Mouse (Mus musculus) stomach, embryonic 16.5 days (tissue): ENCODE results near the gene Ppm1h. TPM values are rescaled to one million over a fixed set of nuclear protein-coding genes. Genes with fewer than 3 reads are reported as not detected.
A peak's percentile ranks its signal among the peaks of the same experiment; 100 is the strongest.

Experiments
- ATAC-seq: fragments of 200-750 bp; cut with Nextera tagmentation; 2 replicates; pipeline ENCODE4 v1.8.0; 2017; ENCODE audit warnings: moderate number of reproducible peaks, moderate TSS enrichment; ENCODE audit not compliant: insufficient read depth, low FRiP score
- H3K27ac ChIP-seq: fragments of 300-500 bp; sonication (generic); 2 replicates; pipeline ENCODE4 v1.5.1; 2014; ENCODE audit warnings: low read length
- H3K27me3 ChIP-seq: fragments of 300-500 bp; sonication (generic); 2 replicates; pipeline ENCODE4 v1.6.1; 2014; ENCODE audit warnings: low read length, control low read depth, mixed read lengths; ENCODE audit not compliant: control insufficient read depth, insufficient read depth
- H3K36me3 ChIP-seq: fragments of 300-500 bp; sonication (generic); 2 replicates; pipeline ENCODE4 v1.6.1; 2014; ENCODE audit warnings: low read length; ENCODE audit not compliant: control insufficient read depth, insufficient read depth
- H3K4me1 ChIP-seq: fragments of 300-500 bp; sonication (generic); 2 replicates; pipeline ENCODE4 v1.6.1; 2014; ENCODE audit warnings: low read length, control low read depth, mixed read lengths; ENCODE audit not compliant: control insufficient read depth, insufficient read depth
- H3K4me2 ChIP-seq: fragments of 300-500 bp; sonication (generic); 2 replicates; pipeline ENCODE4 v1.6.1; 2014; ENCODE audit warnings: low read depth, low read length, mixed read lengths
- H3K4me3 ChIP-seq: fragments of 300-500 bp; sonication (generic); replicated peaks from 2 replicates; pipeline ENCODE4 v1.5.1; 2014; ENCODE audit warnings: mild to moderate bottlenecking, low read length
- H3K9ac ChIP-seq: fragments of 300-500 bp; sonication (generic); 2 replicates; pipeline ENCODE4 v1.6.1; 2014; ENCODE audit warnings: low read length
- H3K9me3 ChIP-seq: fragments of 300-500 bp; sonication (generic); replicated peaks from 2 replicates; pipeline ENCODE4 v1.6.1; 2016; ENCODE audit warnings: low read length, control low read depth; ENCODE audit not compliant: control insufficient read depth
- WGBS: fragments of 180-500 bp; shearing (Covaris S2); extraction: QIAGEN DNeasy Blood & Tissue Kit; methylation state at CpG from one replicate; pipeline ENCODE4 v1.1.7; 2014; 5-methylcytosine and 5-hydroxymethylcytosine counted together
- polyA plus RNA-seq: library from polyadenylated mRNA; unstranded; fragments of >200 nt; fragmentation: Nextera tagmentation; extraction: Ambion mirVana; gene quantifications from 2 replicates; pipeline ENCODE4 v1.2.1, GENCODE M21; 2015

Gene Ppm1h
- polyA plus RNA-seq, 1 experiment from 2014 or later, result 10.3 TPM

DNA sequence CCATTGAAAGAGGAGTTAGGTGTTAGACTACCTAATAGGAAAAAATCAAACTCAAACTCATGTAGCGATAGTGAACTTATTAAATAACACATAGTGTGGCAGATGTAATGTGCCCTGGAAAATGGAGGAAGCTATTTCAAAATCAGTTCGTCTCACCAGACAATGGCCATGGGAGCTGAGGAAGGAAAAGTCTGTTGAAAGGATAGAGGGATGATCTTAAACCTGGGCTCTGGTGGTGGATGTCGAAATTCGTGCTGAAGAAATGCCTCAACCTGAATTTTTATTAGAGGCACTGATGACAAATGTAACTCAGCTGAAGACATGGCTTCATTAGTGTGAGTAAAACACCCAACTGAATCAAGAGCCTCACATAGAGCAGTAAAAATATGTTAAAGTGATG is 6.5 kb upstream of the Ppm1h start:
- no peak overlapping the region for H3K9ac ChIP-seq
- WGBS, result 80% methylated on average over 4 of the region's 4 CpGs

DNA sequence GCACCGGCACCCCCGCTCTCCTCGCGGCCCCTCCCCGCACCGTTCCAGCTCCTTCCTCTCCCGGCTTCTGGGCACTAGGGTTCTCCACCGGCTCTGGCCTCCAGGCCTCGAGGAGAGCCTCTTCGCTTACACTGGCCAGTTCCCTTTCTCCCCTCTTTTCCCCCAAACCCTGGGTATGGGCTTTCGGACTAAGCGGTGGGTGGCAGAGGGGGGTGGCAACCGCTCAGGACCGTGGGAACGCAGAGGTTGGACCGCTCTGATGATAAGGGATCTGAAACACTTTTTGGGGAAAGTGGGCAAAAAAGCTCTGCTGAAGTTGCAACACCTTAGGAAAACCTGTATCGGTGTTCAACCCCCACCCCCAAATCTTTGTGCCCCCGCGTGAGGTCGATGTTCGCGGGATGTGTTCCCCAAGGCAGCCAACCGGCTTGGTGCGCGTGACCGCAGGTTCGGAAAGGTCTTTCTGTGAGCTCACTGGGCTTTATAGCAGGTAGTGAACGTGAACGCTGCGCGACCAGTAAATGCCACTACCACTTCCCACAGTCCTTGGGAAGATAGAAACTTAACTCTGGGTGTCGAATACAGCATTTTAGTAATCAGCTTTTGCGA is 979 bp downstream of the Ppm1h start:
- Histone ChIP-seq H3K27ac (peak overlapping the region; percentile 89), H3K36me3 (no peaks in the 10 kb centered on the region), H3K27me3 (peaks cover 3% of the 10 kb centered on the region; the same call in 1 of the 2 replicates), H3K9ac (peak overlapping the region; percentile 87), H3K4me3 (peak overlapping the region; percentile 85), H3K9me3 (no peaks in the 10 kb centered on the region), H3K4me1 (peaks cover 7% of the 10 kb centered on the region), H3K4me2 (peak overlapping the region; percentile 99)
- WGBS, result under 1% methylated on average over 33 of the region's 33 CpGs
- ATAC-seq, result no peak; the same call in 1 of the 2 replicates

More for the DNA sequence above, 6.5 kb upstream of the Ppm1h start:
- no peak overlapping the region for H3K4me3 ChIP-seq
- no peaks in the 10 kb centered on the region for H3K36me3 ChIP-seq
- no peaks in the 10 kb centered on the region for H3K27me3 ChIP-seq
- H3K9me3 ChIP-seq, result no peaks in the 10 kb centered on the region
- no peak overlapping the region for H3K27ac ChIP-seq
- no peak overlapping the region for H3K4me2 ChIP-seq
- no peak for ATAC-seq
- no peaks in the 10 kb centered on the region for H3K4me1 ChIP-seq

DNA sequence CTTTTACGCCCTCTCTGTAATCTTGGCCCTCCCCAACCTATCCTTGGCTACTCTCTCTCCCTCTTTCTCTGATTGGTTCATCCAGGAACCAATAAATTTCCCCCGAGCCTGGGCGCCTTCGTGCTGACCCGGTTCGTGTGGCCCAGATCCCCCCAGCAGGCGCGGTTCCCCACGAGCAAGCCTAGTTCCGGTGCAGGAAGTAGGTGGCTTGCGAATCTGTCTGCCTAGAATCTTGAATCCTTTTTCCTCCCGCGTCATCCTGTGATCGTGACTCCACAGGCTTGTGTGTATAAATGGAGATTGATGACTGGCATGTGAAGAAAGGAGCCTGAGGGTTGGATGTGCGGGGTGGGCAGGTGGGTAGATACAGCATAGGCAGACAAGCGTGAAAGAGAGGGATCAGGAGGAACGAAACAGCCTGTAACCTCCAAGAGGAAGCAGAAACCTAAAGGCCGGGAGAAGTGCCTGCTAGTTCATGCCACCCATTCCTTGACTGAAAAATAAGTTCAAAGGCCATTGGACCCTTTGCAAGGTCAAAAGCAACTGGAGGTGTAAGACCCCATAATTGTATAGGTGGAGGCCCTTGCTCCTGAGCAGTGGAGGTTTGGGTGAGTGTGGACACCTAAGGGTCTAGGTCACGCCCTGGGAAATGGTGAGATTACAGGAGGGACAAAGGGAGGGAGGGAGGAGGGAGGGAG is 2.0 kb downstream of the Ppm1h start:
- Histone ChIP-seq H3K27ac (no peak overlapping the region), H3K4me2 (peak overlapping the region; percentile 99), H3K9me3 (no peaks in the 10 kb centered on the region), H3K4me3 (peak overlapping the region; percentile 85), H3K36me3 (no peaks in the 10 kb centered on the region), H3K27me3 (peaks cover 3% of the 10 kb centered on the region; the same call in 1 of the 2 replicates), H3K4me1 (peaks cover 7% of the 10 kb centered on the region), H3K9ac (peak overlapping the region; percentile 87)
- WGBS, result 6% methylated on average over 18 of the region's 19 CpGs
- no peak for ATAC-seq

DNA sequence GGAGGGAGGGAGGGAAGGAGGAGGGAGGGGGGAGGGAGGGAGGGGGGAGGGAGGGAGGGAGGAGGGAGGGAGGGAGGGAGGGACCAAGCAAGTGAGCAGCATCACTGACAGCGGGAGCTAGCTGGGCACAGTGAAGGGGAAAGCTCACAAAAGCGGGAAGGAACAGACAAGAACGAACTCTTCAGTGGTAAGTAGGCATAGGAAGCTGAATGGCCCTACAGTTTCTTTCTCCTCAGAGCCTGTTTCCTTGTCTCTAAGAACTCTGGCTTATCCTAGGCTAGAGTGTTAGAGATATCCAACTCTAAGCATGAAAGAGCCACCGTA is 2.5 kb downstream of the Ppm1h start:
- Histone ChIP-seq H3K4me1 (peaks cover 7% of the 10 kb centered on the region), H3K4me3 (no peak overlapping the region), H3K27me3 (peaks cover 3% of the 10 kb centered on the region; the same call in 1 of the 2 replicates), H3K27ac (no peak overlapping the region), H3K9me3 (no peaks in the 10 kb centered on the region), H3K9ac (no peak overlapping the region), H3K4me2 (no peak overlapping the region), H3K36me3 (no peaks in the 10 kb centered on the region)
- ATAC-seq, result no peak
- WGBS, result 57% methylated on average over 4 of the region's 4 CpGs

DNA sequence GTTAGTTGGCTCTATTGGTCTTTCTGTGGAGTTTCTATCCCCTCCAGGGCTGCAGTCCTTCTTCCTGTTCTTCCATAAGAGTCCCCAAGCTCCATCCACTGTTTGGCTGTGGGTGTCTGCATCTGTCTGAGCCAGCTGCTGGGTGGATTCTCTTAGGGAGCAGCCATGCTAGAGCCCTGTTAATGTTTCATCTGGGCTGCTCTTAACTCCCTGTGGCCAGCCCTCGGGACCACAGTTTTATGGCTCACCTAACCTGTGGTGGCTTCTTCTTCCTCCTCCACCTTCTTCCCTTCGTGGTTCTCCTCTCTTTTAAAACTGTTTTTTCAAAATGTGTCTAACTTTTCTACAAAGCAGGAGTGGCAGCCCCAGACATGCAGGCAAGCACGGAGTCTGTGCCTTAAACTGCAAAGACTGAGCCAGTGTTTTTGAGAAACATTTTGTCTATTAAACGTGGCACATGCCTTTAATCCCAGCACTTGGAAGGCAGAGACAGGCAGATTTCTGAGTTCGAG is 5.3 kb downstream of the Ppm1h start:
- Histone ChIP-seq H3K9me3 (no peaks in the 10 kb centered on the region), H3K36me3 (no peaks in the 10 kb centered on the region), H3K4me2 (no peak overlapping the region), H3K9ac (no peak overlapping the region), H3K27ac (no peak overlapping the region), H3K27me3 (peaks cover 3% of the 10 kb centered on the region; the same call in 1 of the 2 replicates), H3K4me3 (no peak overlapping the region), H3K4me1 (peaks cover 7% of the 10 kb centered on the region)
- ATAC-seq, result no peak
- 73% methylated on average over 5 of the region's 5 CpGs for WGBS

DNA sequence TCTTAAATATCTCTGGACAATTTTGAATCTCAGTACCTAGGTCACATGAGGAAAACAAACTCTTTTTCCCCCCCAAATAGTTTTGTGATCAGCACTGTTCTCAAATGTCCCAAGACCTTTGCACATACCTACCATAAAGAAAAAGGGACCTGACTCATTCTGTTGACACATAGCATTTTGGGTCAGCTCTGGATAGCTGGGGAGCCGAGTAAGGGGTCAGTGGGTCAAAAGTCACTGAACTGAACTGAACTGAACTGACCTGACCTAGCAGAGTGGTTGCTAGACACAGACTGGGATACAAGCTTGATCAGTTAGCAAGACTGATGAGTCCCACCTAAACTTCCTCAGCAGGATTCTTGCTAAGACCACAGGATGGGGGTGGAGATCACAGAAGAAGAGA is 6.7 kb downstream of the Ppm1h start:
- no peaks in the 10 kb centered on the region for H3K36me3 ChIP-seq
- whole genome bisulfite sequencing, result 23% methylated on average over 1 of the region's 1 CpGs

DNA sequence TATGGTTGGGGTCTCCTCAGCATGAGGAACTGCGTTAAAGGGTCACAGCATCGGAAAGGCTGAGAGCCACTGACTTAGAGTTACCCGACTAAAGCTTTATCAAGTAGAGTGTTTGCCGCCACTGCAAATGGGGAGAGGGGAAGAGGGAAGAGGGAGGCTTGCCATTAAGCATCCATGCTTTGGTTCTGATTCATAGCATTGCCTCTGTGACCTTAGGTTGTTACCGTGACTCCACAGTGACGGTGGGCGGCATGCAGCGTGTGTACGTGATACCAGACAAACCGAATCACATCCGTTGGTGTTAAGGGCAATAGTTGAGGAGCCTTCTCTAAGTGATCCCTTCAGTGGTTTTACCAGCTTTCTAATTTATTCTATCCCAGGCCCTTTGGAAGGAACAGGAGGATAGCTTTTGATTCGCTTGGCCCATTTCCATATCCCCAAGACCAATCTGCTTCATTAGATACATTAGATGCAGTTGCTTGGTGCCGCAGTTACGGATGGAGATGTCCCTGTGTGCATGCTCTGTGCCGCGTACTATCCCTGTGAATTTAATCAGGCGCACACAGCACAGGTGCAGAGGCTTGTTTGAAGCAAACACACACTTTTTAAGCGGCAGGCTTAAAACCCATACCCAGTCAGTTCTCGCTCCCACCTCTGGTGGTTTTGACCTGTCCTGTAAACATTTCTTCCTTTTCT is 7.4 kb downstream of the Ppm1h start:
- Histone ChIP-seq H3K9me3 (no peaks in the 10 kb centered on the region), H3K27ac (no peak overlapping the region), H3K4me1 (0 out of 2 replicates have a peak, but pooled peaks cover 2% of the 10 kb centered on the region), H3K9ac (no peak overlapping the region), H3K4me2 (no peak overlapping the region), H3K27me3 (no peaks in the 10 kb centered on the region), H3K4me3 (no peak overlapping the region), H3K36me3 (no peaks in the 10 kb centered on the region)
- WGBS, result 87% methylated on average over 19 of the region's 19 CpGs
- ATAC-seq, result no peak

More for the DNA sequence above, 6.7 kb downstream of the Ppm1h start:
- no peak for ATAC-seq
- H3K27ac ChIP-seq, result no peak overlapping the region
- peaks cover 5% of the 10 kb centered on the region; the same call in 1 of the 2 replicates for H3K4me1 ChIP-seq
- no peak overlapping the region for H3K4me3 ChIP-seq
- H3K27me3 ChIP-seq, result peaks cover 3% of the 10 kb centered on the region; the same call in 1 of the 2 replicates
- no peak overlapping the region for H3K4me2 ChIP-seq
- H3K9me3 ChIP-seq, result no peaks in the 10 kb centered on the region
- H3K9ac ChIP-seq, result no peak overlapping the region

DNA sequence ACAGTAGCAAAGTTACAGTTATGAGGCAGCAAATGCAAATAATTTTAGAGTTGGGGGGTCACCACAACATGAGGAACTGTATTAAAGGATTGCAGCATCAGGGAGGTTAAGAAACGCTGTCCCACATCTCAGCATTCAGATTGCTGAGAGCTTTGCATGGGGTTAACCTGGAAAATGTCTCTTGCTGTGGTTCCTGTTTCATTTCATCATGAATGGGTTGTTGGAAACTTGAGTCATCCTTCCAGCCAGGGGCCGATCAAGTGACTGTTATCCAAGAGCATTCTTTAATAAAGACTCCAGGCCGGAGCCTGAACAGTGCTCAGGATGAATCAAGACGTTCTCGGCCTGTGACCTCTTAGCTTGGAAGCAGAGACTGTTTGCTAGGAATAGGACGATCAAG is 12.1 kb downstream of the Ppm1h start:
- Histone ChIP-seq H3K27me3 (no peaks in the 10 kb centered on the region), H3K4me1 (0 out of 2 replicates have a peak, but pooled peaks cover 5% of the 10 kb centered on the region), H3K4me2 (no peak overlapping the region), H3K36me3 (no peaks in the 10 kb centered on the region), H3K27ac (no peak overlapping the region), H3K9me3 (no peaks in the 10 kb centered on the region), H3K4me3 (no peak overlapping the region), H3K9ac (no peak overlapping the region)
- 77% methylated on average over 6 of the region's 6 CpGs for WGBS
- no peak for ATAC-seq
